Mouse (Mus musculus) embryonic fibroblast, embryonic 13.5 days (primary cell): ENCODE data around the gene Pcdh7.

Source experiments
- CTCF ChIP-seq: IDR thresholded peaks from 2 replicates; pipeline ENCODE4 v1.5.1; 2011; ENCODE audit warnings: mild to moderate bottlenecking, control low read depth, low read length, moderate library complexity, borderline replicate concordance; ENCODE audit not compliant: insufficient read depth
- POLR2A ChIP-seq: IDR thresholded peaks from 2 replicates; pipeline ENCODE4 v1.6.1; 2011; ENCODE audit warnings: low read depth, mild to moderate bottlenecking, control low read depth, low read length, moderate library complexity

DNA sequence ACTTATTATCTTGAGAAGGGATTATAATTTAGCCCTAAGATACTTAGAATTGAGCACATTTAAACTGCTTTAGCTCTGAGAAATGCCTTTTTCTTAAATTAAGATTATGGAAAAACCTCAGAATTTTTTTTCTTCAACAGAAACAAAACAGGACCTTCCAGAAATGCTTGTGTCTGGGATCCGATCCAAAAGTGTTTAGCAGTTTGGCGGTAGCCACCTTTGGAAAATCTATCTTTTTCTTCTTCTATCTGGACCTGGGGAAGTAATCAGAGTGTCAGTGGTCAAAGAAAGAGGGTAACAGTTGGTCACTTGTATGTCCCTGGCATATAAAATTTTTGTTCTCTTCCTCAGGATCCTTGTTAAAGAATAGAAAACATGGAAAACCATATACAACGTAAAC, 54.9 kb downstream of the Pcdh7 start:
- TF ChIP-seq CTCF (no peak), POLR2A (no peak)
